Mouse (Mus musculus): ENCODE measurements at regions not wholly inside any gene's neighbourhood (a gene's known extent, or its start where the extent isn't known, plus 50 kb on each side); places are given as distances from the start of the nearest gene placed in this dataset.

- no peak for DNase-seq (ENCODE audit: low spot score)
Measured at GRCm38 (mm10) chr3:50887002-50887401, 337.2 kb upstream of the Noct start.

- DNase-seq (ENCODE audit: low spot score), result no peak
Measured at GRCm38 (mm10) chr3:50888571-50889210, 335.6 kb upstream of the Noct start.

- no peak for DNase-seq (ENCODE audit: low spot score)
Measured at GRCm38 (mm10) chr3:50890537-50890936, 333.7 kb upstream of the Noct start.

GRCm38 (mm10) chr3:50898179-50898578 lies 326.1 kb upstream of the Noct start:
- DNase-seq (ENCODE audit: low spot score), result no peak

DNA sequence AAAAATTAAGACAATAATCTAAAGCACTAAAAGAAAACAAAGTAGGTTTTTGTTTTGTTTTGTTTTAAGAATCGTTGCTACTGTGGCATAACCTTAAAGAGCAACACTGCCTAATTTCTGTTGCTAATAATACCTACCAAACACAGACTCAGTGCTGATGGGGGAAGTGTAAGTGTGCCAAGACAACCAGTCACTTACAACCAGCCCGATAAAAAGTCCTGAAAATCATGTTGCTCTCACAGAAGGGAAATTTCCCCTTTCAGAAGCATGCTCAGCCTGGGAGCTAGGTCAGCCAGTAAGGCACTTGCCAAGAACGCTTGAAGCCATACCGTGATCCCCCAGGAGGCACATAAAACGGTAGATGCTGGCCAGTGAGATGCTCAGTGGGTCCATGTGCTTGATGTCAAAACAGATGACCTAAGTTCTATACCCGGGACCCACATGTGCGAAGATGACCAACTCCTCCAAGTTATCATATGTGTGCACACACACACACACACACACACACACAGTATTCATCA lies 324.4 kb upstream of the Noct start:
- no peak for DNase-seq (ENCODE audit: low spot score)

- DNase-seq (ENCODE audit: low spot score), result peak; percentile 61
Measured at GRCm38 (mm10) chr3:50900566-50900965, 323.7 kb upstream of the Noct start.

GRCm38 (mm10) chr3:50901321-50901720 lies 322.9 kb upstream of the Noct start:
- DNase-seq (ENCODE audit: low spot score), result no peak

GRCm38 (mm10) chr3:50902933-50903332 lies 321.3 kb upstream of the Noct start:
- DNase-seq (ENCODE audit: low spot score), result no peak

GRCm38 (mm10) chr3:50904716-50905116 lies 319.5 kb upstream of the Noct start:
- DNase-seq (ENCODE audit: low spot score), result no peak

GRCm38 (mm10) chr3:50905274-50905992 lies 318.8 kb upstream of the Noct start:
- no peak for DNase-seq (ENCODE audit: low spot score)

- peak; percentile 93 for DNase-seq (ENCODE audit: low spot score)
Measured at GRCm38 (mm10) chr3:50905993-50906831, 318.0 kb upstream of the Noct start.

GRCm38 (mm10) chr3:50912980-50913518 lies 311.2 kb upstream of the Noct start:
- DNase-seq (ENCODE audit: low spot score), result no peak

GRCm38 (mm10) chr3:50914866-50915365 lies 309.3 kb upstream of the Noct start:
- DNase-seq (ENCODE audit: low spot score), result no peak

GRCm38 (mm10) chr3:50916305-50916854 lies 307.9 kb upstream of the Noct start:
- DNase-seq (ENCODE audit: low spot score), result no peak

DNA sequence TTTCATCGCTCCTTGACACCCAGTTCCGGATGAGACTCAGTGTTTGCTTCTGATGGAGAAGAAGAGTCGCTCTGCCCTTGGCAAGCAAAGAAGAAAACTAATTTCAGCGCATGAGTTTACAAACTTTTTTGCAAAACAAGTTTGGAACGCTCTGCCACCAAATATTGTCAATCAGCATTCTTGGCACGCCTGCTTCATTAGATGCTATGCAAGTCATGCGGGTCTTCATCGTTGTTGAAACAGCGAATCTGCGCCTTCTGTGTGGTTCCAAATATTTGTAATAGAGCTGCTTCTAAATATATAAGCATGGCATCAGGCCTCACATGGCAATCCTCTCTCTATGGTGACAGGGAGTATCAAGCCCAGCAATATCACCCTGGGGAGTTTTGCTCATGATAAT lies 301.9 kb upstream of the Noct start:
- no peak for DNase-seq (ENCODE audit: low spot score)

DNA sequence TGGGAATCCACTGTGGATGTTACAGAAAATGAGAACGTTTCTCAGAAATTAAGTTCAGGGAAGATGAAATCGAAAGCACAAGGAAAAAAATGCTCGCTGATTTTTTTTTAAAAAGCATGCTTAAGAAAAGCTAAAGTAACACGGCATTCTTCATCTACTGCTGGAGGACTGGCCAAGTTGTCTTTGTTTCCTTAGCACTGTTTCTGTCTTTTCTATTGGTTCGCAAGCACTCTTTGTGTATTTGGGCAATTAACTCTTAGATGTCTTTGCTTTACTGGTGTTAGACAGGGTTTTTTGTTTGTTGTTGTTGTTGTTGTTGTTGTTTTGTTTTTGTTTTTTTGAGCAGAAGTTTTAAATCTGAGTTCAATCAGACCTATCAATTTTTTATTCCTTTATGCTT lies 301.4 kb upstream of the Noct start:
- no peak for DNase-seq (ENCODE audit: low spot score)

DNA sequence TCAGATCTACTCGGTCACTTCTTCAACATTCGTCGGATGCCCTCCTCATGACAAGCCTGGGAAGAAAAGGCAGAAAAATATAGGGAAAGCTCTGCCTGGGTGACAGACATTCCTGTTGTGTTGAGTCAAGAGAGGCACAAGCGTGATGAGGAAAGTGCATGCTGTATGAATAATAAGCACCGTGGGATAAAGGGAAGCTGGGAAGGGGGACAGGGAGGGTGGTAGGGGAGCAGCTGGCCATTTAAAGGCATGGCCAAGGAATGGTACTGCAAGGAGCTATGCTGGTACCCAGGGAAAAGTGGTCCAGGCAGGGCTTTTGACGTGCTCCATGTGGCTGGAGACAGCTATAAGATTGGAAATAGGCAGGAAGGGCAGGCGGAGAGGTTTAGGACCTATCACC lies 300.9 kb upstream of the Noct start:
- no peak for DNase-seq (ENCODE audit: low spot score)

DNA sequence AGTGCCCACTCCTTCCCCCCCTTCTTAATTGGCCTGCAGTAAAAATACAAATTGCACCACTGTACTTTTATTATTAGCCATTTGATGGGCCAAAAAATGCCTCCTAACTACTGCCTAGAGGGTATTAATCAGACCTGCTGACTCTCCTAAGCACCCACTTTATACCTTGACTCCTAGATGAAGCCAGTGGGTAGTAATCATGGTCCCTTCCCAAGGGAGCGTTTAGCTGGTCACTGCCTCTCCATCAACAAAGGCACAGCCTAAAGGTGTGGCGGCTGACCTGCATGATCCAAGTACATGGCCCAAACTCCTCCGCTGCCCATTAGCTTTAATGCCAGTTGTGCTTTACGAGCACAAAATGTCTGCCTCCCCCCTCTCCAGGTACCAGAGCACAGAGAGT lies 296.9 kb upstream of the Noct start:
- DNase-seq (ENCODE audit: low spot score), result no peak

- no peak for DNase-seq (ENCODE audit: low spot score)
Measured at GRCm38 (mm10) chr3:50929013-50929412, 295.2 kb upstream of the Noct start.

DNA sequence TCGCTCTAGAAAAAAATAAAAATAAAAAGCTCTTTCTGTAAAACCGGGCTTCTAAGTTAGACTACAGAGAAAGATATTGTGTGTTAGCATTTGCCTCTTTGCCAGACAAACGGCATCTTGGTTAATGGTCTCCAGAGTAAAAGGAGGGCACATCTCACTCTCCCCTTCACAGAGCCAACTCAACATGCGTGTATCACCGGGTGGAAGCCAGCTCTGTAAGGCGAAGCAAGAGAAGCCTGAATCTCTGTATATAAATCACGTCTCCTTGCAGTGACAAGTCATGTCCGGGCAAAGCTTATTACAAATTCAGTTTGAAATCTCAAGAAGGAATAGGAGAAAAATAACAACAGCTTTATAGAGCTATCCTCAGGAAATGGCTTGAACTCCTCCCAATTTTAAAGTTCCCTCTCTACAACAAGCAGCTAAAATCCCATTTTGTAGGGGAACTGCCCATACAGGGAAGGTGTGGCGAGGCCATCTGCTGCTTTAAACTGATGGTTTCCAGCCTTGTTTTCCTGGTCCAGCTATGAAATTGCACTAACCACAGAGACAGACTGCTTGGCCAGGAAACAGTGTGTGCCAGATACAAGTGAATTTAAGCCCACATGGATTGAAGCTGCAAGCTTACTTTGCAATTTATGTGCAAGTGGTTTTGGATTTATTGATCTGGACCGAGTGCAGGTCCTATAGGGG lies 291.7 kb upstream of the Noct start:
- DNase-seq (ENCODE audit: low spot score), result no peak

DNA sequence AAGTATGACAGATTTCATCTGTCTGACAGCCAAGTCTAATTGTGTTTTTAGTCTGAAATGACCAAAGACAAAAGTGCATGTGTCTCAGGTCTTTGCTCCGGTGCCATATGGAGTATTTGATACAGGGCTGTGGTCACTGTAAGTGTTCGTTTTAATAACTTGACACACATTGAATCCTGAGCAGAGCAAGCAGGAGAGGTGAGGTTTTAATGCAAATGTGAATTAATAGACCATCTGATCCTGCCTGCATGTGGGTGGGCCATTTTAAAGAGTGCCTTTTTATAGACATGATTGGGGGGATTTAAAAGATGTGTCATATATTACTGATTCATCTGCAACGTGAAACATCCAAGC lies 291.2 kb upstream of the Noct start:
- no peak for DNase-seq (ENCODE audit: low spot score)

All from retina, embryonic 14.5 days (tissue).